Mouse (Mus musculus): ENCODE data around the gene Zfp988. TPM values are rescaled to one million over a fixed set of nuclear protein-coding genes. Genes with fewer than 3 reads are reported as not detected.

Zfp988 gene
- polyA plus RNA-seq, 1 experiment: 25.2 TPM

Other genes starting within 250 kb of the Zfp988 start
- gene Zfp991, start 173.6 kb upstream of the Zfp988 start, polyA plus RNA-seq (2011; ENCODE audit: insufficient read depth, insufficient read length, low read depth, missing spikeins): 28.6 and 32.7 TPM in 2 replicates
- 41.4 and 46.3 TPM in 2 replicates for gene Zfp978, start 55.6 kb downstream of the Zfp988 start, polyA plus RNA-seq (2011; ENCODE audit: insufficient read depth, insufficient read length, low read depth, missing spikeins)
- 24.5 and 26.4 TPM in 2 replicates for gene Zfp982, start 186.7 kb downstream of the Zfp988 start, polyA plus RNA-seq (2011; ENCODE audit: insufficient read depth, insufficient read length, low read depth, missing spikeins)
- 1.9 and 2.7 TPM in 2 replicates for gene Gm16503, start 234.5 kb downstream of the Zfp988 start, polyA plus RNA-seq (2011; ENCODE audit: insufficient read depth, insufficient read length, low read depth, missing spikeins)
- 14.2 TPM in 2 replicates for gene Zfp985, start 247.6 kb downstream of the Zfp988 start, polyA plus RNA-seq (2011; ENCODE audit: insufficient read depth, insufficient read length, low read depth, missing spikeins)